Mouse (Mus musculus) heart, postnatal 0 days (tissue): ENCODE measurements at regions not wholly inside any gene's neighbourhood (a gene's known extent, or its start where the extent isn't known, plus 50 kb on each side); places are given as distances from the start of the nearest gene placed in this dataset.

Experiments
- ATAC-seq: fragments of 200-750 bp; cut with Nextera tagmentation; 2 replicates; pipeline ENCODE4 v1.8.0; 2017; ENCODE audit warnings: low read depth, moderate number of reproducible peaks, moderate library complexity; ENCODE audit not compliant: insufficient read depth
- DNase-seq: peaks from one replicate; pipeline ENCODE4 v3.0.0-alpha.2; 2016; ENCODE audit warnings: low spot score
- H3K27ac ChIP-seq: fragments of 300-500 bp; sonication (generic); 2 replicates; pipeline ENCODE4 v1.5.1; 2014; ENCODE audit warnings: low read depth, mild to moderate bottlenecking
- H3K27me3 ChIP-seq: fragments of 300-500 bp; sonication (generic); 2 replicates; pipeline ENCODE4 v1.6.1; 2014; ENCODE audit warnings: low read length, mixed read lengths; ENCODE audit not compliant: control insufficient read depth, insufficient read depth
- H3K36me3 ChIP-seq: fragments of 300-500 bp; sonication (generic); replicated peaks from 2 replicates; pipeline ENCODE4 v1.6.1; 2014; ENCODE audit warnings: low read length, mixed read lengths; ENCODE audit not compliant: control insufficient read depth, insufficient read depth
- H3K4me1 ChIP-seq: fragments of 300-500 bp; sonication (generic); 2 replicates; pipeline ENCODE4 v1.6.1; 2014; ENCODE audit warnings: antibody characterized with exemption; ENCODE audit not compliant: control insufficient read depth, insufficient read depth
- H3K4me2 ChIP-seq: fragments of 300-500 bp; sonication (generic); 2 replicates; pipeline ENCODE4 v1.6.1; 2014; ENCODE audit warnings: low read depth, mild to moderate bottlenecking, low read length, moderate library complexity
- H3K4me3 ChIP-seq: fragments of 300-500 bp; sonication (generic); 2 replicates; pipeline ENCODE4 v1.5.1; 2014; ENCODE audit warnings: low read depth, low read length
- H3K9ac ChIP-seq: fragments of 300-500 bp; sonication (generic); replicated peaks from 2 replicates; pipeline ENCODE4 v1.6.1; 2014; ENCODE audit warnings: low read depth, low read length, mixed read lengths
- H3K9me3 ChIP-seq: fragments of 300-500 bp; sonication (generic); replicated peaks from 2 replicates; pipeline ENCODE4 v1.6.1; 2016; ENCODE audit warnings: low read length; ENCODE audit not compliant: control insufficient read depth
- CTCF ChIP-seq: IDR thresholded peaks from 2 replicates; pipeline ENCODE4 v1.5.1; 2016; ENCODE audit warnings: antibody characterized with exemption, control low read depth, low read depth
- EP300 ChIP-seq: IDR thresholded peaks from 2 replicates; pipeline ENCODE4 v1.6.1; 2016; ENCODE audit warnings: antibody characterized with exemption, low read depth
- WGBS: fragments of 180-500 bp; shearing (Covaris S2); extraction: QIAGEN DNeasy Blood & Tissue Kit; methylation state at CpG from one replicate; pipeline ENCODE4 v1.1.7; 2014; 5-methylcytosine and 5-hydroxymethylcytosine counted together

- WGBS: 77% methylated on average over 7 of the region's 7 CpGs
- Histone ChIP-seq H3K9ac (no peak overlapping the region), H3K36me3 (no peaks in the 10 kb centered on the region), H3K9me3 (no peaks in the 10 kb centered on the region), H3K4me2 (no peak overlapping the region), H3K27me3 (no peaks in the 10 kb centered on the region), H3K4me3 (no peak overlapping the region), H3K27ac (no peak overlapping the region), H3K4me1 (no peaks in the 10 kb centered on the region)
- no peak for TF ChIP-seq EP300
- no peak for TF ChIP-seq CTCF
- DNase-seq: no peak
- no peak for ATAC-seq
Observed at GRCm38 (mm10) chr13:110836936-110837335, 417.9 kb upstream of the Actbl2 start.

- DNase-seq (no peak), ATAC-seq (no peak)
- H3K36me3 ChIP-seq: no peaks in the 10 kb centered on the region
- H3K27me3 ChIP-seq: no peaks in the 10 kb centered on the region
- no peak overlapping the region for H3K27ac ChIP-seq
- no peak overlapping the region for H3K9ac ChIP-seq
- no peaks in the 10 kb centered on the region for H3K4me1 ChIP-seq
- 87% methylated on average over 7 of the region's 7 CpGs for WGBS
- H3K4me2 ChIP-seq: no peak overlapping the region
- H3K4me3 ChIP-seq: no peak overlapping the region
- no peaks in the 10 kb centered on the region for H3K9me3 ChIP-seq
- no peak for TF ChIP-seq EP300
- no peak for TF ChIP-seq CTCF
Observed at GRCm38 (mm10) chr13:110841949-110842348, 412.9 kb upstream of the Actbl2 start.

- Histone ChIP-seq H3K9ac (no peak overlapping the region), H3K36me3 (no peaks in the 10 kb centered on the region), H3K9me3 (no peaks in the 10 kb centered on the region), H3K27me3 (no peaks in the 10 kb centered on the region), H3K4me3 (no peak overlapping the region), H3K4me1 (no peaks in the 10 kb centered on the region), H3K4me2 (no peak overlapping the region), H3K27ac (no peak overlapping the region)
- WGBS: 72% methylated on average over 2 of the region's 2 CpGs
- DNase-seq (no peak), ATAC-seq (no peak)
- TF ChIP-seq EP300 (no peak), CTCF (no peak)
Observed at GRCm38 (mm10) chr13:110845695-110846094, 409.1 kb upstream of the Actbl2 start.

- TF ChIP-seq EP300 (no peak), CTCF (no peak)
- Histone ChIP-seq H3K27me3 (no peaks in the 10 kb centered on the region), H3K9ac (no peak overlapping the region), H3K36me3 (no peaks in the 10 kb centered on the region), H3K27ac (no peak overlapping the region), H3K9me3 (no peaks in the 10 kb centered on the region), H3K4me1 (no peaks in the 10 kb centered on the region), H3K4me2 (no peak overlapping the region), H3K4me3 (no peak overlapping the region)
- WGBS: 82% methylated on average over 2 of the region's 2 CpGs
- no peak for ATAC-seq
- DNase-seq: no peak
Observed at GRCm38 (mm10) chr13:110852996-110853727, 401.7 kb upstream of the Actbl2 start.

GRCm38 (mm10) chr13:110854213-110854612 lies 400.6 kb upstream of the Actbl2 start:
- WGBS: 41% methylated on average over 1 of the region's 1 CpGs
- Histone ChIP-seq H3K4me1 (no peaks in the 10 kb centered on the region), H3K4me3 (no peak overlapping the region), H3K9me3 (no peaks in the 10 kb centered on the region), H3K27ac (no peak overlapping the region), H3K9ac (no peak overlapping the region), H3K36me3 (no peaks in the 10 kb centered on the region), H3K4me2 (no peak overlapping the region), H3K27me3 (no peaks in the 10 kb centered on the region)
- ATAC-seq (no peak), DNase-seq (no peak)
- TF ChIP-seq EP300 (no peak), CTCF (no peak)

- Histone ChIP-seq H3K9ac (no peak overlapping the region), H3K4me2 (no peak overlapping the region), H3K27me3 (no peaks in the 10 kb centered on the region), H3K4me3 (no peak overlapping the region), H3K9me3 (no peaks in the 10 kb centered on the region), H3K4me1 (no peaks in the 10 kb centered on the region), H3K27ac (no peak overlapping the region), H3K36me3 (no peaks in the 10 kb centered on the region)
- TF ChIP-seq CTCF: no peak
- no peak for TF ChIP-seq EP300
- DNase-seq (no peak), ATAC-seq (no peak)
- WGBS: 74% methylated on average over 4 of the region's 4 CpGs
Observed at GRCm38 (mm10) chr13:110865902-110866512, 388.8 kb upstream of the Actbl2 start.
